Mouse (Mus musculus): ENCODE data around the gene Caskin1. TPM values are rescaled to one million over a fixed set of nuclear protein-coding genes. Genes with fewer than 3 reads are reported as not detected.

Caskin1 gene
- total RNA-seq, 2 experiments from 2014 or later = 158 to 160 TPM

DNA sequence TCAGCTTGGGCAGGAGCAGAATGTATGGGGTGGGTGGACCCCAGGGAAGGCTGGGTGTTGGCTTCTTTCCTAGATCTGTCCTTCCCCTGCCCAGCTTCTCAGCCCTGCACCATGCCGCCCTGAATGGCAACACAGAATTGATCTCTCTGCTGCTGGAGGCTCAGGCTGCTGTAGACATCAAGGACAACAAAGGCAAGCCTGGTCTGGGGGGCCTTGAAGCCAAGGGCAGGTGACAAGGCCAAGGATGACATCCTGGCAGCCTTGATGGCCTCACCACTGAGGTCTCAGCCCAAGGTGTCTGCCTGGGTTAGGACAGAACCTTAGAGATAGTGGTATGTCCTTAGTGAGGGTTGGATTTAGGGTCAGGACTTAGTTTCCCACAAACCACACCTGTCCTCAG is 7.6 kb downstream of the Caskin1 start:
- no peak for DNase-seq

DNA sequence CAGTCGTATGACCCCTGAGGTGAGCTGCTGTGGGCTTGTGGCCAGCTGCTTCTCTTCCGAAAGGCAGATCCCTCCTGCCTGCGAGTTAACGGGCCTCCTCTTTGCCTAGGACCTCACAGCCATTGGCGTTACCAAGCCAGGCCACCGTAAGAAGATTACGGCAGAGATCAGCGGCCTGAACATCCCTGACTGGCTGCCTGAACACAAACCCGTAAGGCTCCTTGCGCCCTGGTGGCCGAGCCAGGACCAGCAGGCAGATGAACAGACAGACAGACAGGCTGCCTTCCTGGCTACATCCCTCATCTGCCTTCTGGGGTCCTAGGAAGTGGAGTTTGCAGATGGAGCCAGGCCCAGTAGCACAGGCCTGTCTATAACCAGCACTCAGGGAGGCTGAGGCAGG is 13.8 kb downstream of the Caskin1 start:
- DNase-seq = no peak

DNA sequence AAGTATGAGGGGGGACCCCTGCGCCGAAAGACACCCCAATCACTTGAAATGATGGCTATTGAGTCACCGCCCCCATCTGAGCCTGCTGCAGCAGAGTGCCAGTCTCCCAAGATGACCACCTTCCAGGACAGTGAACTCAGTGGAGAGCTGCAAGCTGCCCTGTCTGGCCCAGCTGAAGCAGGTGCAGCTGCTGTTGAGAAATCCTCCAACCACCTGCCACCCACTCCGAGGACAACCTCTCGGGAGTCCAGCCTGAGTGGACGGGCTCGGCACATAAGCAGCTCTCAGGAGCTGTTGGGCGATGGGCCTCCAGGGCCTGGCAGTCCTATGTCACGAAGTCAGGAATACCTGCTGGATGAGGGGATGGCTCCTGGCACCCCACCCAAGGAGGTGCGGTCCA is 15.7 kb downstream of the Caskin1 start:
- DNase-seq = no peak

DNA sequence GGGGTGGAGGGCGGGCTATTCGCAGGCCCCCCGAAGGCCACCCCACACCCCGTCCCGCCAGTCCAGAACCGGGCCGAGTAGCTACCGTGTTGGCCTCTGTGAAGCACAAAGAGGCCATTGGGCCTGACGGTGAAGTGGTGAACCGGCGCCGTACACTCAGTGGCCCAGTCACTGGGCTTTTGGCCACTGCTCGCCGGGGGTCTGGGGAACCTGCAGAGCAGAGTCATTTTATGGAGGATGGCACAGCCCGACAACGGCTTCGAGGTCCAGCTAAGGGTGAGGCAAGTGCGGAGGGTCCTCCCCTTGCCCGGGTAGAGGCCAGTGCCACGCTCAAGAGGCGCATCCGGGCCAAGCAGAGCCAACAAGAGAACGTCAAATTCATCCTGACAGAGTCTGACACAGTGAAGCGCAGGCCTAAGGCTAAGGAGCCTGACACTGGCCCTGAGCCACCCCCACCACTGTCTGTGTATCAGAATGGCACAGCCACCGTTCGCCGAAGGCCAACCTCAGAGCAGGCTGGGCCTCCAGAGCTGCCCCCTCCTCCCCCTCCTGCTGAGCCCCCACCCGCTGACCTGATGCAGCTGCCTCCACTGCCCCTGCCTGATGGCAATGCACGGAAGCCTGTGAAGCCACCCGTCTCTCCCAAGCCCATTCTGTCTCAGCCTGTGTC is 17.0 kb downstream of the Caskin1 start:
- no peak for DNase-seq

DNA sequence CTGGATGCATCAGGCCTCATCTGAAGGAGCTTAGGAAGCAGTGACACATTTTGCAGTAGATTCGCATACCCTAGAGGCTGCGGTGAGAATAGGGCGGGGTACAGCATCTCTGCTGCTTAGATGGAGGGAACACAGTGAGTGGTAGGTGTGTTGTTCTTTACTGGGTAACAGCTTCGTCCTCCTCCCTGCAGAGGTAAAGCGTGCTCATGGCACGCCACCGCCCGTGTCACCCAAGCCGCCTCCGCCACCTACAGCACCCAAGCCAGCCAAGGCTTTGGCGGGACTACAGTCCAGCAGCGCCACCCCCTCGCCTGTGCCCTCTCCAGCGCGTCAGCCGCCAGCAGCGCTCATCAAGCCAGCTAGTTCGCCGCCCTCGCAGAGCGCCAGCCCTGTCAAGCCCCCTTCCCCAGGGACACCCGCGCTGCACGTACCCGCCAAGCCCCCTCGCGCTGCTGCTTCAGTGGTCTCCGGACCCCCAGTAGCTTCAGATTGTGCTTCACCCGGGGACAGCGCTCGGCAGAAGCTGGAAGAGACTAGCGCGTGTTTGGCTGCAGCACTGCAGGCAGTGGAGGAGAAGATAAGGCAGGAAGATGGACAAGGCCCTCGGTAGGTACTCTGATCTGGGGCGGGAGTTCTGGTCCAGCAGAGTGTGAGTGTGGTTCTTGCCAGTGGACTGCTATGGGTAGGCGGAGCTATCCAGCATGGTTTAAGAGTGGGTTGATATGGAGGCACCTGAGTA is 18.1 kb downstream of the Caskin1 start:
- DNase-seq = peak in 1 of 2 experiments; percentile 68

DNA sequence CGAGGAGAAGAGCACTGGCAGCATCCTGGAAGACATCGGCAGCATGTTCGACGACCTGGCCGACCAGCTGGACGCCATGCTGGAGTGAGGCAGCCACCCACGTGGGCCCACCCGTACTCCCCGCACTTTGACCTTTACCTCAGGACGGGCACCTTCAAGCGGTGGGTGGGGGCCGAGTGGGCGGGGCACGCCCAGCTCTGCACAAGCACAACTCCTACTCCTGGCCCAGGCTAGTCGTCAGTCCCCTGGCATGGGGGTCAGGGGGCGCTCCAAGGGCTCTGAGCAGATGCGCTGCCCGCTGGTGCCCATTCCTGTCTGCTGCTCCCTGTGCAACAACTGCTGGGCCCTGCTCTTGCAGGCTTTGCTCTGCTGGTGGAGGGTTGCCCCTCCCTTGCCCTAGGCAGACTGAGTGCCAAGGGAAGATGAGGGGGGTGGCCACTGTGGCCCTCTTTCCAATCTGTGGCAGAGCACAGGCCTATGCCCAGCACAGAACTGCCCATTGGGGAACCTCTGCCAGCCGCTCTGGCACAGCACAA is 18.8 kb downstream of the Caskin1 start:
- no peak for DNase-seq

DNA sequence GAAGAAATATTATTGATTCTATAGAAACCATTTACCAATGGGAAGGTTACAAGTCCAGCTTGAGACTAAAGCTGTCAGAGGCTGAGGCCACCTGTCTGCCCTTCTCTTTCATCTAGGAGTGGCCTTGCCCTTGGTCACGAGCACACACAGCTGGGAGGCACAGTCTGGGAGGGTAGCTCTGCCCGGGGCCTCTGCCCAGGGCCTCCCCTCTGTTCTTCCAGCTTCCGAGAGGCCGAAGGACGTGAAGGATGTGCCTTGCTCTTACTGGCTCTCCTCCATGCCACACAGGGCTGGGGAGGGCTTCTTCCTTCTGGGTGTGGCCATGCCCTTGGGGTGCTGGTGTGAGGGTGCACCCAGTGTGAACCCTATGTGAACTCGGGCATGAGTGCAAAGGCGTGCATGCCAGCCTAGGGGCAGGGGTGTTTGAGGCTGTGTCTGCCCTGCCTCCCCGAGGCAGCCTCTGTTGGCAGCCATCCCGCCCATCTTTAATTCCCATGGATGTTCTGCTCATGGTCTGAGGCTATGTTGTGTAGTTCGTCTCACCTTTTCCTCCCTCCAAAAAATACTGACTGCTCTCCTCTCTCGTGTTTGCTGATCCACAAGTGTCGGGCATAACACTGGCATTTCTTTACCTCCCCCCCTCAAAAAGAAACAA is 19.5 kb downstream of the Caskin1 start:
- DNase-seq = no peak

DNA sequence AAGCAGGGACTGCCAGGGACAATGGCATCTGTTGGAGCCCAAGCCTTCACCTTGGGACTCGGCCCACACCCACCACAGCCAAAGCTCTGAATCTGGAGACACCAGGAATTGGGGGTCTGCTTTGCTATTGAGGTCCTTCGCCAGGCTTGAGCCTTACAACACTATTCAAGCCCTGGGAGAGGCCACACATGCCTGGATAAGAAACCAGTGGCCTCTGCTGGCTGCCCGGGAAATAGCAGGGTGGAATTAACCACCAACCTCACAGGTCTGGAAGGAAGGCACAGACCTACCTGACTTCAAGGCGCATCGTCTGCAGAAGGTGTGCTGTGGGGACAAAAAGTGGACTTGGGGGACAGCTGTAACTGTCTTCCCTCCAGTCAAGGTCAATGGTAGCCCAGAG is 25.2 kb downstream of the Caskin1 start:
- DNase-seq = peak; percentile 72 to 75

DNA sequence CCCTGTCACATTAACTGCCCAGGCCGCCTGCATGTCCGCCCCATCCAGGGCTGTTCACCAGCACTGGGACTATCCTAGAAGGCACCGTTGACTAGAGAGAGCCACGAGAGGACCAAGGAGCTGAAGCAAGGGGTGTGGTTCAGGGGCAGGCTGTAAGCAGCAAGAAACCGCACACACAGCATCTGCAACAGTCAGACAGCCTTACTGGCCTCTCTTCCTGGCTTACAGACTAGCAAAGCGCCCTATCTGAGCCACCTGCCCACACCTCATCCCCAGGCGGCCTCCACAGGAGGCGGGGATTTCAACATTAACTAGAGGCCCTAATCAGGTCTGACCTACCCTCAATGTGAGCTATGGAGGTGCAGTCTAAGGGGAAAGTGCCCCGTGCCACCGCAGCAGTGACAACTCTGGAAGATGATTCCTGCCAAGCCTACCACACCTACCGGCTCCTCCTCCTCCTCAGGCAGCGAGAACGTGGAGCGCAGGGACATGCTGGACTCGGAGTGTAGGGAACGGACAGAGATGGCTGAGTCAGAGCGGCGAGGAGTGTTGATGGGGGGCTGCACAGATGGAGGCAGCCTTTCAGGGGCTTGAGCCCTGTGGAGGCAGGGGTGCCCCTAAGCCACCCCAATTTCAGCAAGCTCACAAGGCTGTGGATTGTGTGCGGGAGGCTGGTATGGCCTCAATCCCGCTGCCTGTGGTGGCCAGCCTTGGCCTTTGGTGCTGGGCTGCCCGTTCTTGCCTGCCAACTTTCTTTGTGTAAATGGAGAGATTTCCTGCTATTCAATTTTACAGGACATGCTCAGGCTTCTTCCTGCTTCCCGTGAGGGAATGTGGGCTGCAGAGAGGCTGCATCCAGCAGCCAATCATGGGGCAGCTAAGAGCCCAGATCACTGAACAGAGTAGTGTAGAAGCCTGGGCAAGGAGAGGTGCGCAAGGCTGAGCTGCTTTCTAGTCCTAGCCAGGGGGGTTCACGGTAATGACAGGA is 26.2 kb downstream of the Caskin1 start:
- no peak for DNase-seq

DNA sequence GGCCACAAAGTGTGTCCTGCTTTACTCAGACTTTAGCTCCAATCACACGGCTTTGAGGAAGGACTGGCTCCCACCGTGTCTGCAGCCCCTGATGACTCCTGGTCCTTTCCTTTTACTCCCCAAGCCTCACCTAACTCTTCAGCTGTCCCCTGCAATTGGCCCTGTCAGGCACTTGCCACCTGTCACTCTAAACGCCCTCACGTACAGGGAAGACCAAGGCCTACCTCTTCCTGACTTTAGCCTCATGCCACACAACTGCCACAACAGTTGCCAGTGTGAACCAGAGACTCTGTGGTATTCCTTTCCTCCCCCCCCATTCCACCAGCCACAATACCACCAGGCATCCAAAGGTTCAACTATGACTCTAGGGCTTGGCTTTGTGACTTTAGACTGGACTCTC is 32.0 kb downstream of the Caskin1 start:
- no peak for DNase-seq

DNA sequence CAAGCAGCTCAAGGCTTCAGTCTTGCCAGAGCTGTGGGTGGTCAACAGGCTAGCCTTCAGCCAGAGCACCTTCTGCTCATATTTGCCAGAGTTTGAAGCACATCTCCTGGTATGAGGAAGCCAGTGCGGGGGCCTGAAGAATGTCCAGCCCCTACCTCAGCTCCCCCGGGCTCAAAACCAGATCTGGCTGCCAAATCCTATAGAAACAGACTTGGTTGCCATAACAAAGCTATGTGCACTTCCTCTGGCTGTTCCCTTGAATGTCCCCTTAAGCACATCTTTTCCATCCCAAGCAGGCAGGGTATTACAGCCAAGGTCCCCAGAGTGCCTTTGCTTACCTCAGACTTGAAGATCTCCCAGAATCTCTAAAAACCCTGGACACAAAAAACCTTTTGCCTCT is 36.3 kb downstream of the Caskin1 start:
- DNase-seq = no peak

DNA sequence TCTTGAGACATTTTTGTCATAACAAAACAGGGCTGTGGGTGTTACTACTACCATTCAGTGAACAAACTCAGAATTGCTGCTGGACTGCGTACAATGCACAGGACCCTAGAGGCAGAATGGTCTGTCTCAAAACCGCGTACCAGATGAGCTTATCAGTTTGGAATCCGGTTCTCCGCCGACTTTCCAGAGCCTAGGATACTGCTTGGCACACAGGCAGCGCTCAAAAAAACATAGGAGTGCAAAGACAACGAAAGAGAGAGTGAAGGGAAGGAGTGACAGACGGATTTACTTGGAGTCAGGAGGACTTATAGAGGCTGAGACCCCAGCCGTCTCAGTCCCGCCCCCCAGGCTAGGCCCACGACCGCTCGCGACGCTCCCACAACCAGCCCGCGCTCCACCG is 38.9 kb downstream of the Caskin1 start:
- DNase-seq = no peak

DNA sequence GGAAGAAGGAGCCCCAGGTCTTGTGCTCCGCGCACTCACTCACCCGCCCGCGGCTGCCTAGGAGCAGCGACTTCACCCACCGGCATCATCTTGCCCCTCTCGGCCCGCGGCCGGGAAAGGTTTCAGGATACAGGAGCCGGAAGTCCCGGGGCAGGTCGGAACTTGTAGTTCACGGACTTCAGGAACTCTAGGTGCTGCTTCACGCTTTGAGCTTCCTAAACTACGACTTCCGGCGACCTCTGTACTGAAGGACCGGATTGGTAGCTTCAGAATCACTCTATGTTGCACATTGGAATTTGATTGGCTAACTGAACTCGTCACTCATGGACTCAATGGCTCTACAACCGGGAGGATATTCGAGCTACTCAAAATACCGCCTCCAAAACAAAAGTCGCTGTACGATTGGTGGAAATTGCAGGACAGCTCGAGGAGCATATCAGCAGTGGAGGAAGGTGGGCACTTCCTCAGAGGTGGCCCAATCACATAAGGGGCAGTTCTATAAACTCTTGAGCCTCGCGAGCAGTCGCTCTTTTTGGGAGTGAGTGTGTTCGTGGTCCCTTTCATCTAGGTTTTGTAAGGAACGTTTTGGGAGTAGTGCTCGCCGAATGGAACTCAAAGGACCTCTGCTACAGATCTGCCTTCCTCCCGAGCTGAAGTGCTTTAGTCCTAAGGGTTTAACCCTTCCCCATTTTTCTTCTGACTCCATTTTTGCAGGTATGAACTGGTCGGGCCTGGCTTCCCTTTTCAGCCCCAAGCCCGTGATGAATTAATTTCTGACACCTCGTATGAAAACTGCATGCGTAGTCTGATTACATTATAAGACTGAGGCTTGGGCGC is 39.5 kb downstream of the Caskin1 start, which contains the start of gene Traf7:
TSS of gene Traf7 (minus strand) at position 216 of the 837 bp plus-strand sequence.
- DNase-seq = peak; percentile 89 to 91

DNA sequence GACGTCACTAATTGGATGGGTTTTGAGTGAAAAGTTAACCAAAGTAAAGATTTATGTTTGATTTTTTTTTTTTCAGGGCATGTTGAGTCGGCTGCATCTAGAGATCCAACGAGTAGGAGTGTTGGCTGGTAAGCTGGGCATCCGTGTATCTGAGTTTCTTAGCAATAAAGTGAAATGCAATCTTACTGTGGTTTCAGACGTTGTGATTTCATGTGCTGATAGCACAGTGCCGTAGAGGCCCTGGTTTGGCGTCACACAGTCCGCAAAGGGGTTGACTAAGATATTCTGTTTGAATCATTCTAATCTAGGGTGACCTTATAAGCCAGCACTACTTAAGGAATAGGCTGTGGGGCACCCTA is 40.1 kb downstream of the Caskin1 start:
- no peak for DNase-seq

DNA sequence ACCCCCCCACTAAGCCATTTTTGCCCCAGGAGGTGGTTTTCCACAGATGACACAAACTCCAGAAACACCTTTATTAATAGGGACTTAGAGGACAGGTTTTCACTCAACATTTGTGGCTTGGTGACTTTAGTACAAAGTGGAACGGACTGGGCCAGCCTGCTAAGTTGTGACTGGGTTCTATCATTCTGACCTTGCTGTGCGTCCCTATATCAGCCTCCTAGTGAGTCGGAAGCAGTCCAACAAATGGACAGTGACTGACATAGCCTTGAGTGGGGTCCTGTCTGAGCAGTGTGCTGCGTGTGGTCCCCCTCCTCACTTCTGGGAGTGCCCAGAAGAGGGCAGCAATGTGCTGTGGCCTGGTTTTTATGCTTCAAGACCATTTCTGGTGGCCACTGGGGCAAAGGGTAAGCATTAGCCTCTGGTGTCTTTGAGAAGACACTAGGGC is 40.6 kb downstream of the Caskin1 start:
- DNase-seq = no peak

DNA sequence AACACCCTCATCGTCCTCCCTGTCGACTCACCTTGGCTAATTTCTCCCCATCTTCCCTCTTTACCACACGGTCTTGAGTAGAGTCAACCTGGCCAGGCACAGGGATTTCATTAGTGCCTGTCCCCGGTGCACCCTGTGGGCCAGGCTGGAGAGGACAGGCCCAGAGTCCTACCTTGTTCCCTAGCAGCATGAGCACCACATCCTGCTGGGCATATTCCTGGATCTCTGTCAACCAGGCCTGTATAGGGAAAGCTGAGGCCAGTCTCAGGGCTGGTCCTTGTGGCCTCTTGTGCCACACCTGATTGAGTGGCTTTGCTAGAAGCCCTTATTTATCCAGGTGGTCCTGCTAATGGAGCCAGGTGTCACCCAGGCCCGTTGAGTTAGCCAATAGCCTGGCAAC is 41.5 kb downstream of the Caskin1 start:
- DNase-seq = no peak

DNA sequence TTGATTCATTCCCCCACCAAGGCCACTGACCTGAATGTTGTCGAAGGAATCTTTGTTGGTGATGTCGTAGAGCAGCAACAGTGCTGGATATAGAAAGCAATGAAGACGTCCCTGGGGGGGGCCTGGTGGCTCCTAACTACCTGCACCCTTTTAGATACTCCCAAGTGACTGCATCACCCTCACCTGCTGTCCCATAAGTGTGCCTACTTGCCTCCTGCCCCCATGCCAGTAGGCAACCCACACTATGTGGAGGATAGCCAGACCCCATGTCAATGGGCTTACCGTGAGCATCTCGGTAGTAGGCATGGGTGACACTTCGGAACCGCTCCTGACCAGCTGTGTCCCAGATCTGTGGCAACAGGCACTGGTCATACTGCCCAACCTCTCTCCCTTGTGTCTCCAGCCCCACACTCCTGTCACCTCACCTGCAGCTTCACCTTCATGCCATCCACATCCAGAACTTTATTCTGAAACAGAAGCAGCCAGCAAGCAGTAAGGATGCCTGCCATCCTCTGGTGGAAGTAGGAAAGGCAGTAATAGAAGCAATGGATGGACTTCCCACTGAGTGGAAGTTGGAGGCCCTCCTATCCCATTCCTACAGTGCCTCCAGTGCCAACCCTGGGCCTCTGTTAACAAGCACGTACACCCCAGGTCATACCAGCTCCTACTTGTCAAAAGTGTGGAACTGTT is 42.1 kb downstream of the Caskin1 start:
- DNase-seq = no peak

DNA sequence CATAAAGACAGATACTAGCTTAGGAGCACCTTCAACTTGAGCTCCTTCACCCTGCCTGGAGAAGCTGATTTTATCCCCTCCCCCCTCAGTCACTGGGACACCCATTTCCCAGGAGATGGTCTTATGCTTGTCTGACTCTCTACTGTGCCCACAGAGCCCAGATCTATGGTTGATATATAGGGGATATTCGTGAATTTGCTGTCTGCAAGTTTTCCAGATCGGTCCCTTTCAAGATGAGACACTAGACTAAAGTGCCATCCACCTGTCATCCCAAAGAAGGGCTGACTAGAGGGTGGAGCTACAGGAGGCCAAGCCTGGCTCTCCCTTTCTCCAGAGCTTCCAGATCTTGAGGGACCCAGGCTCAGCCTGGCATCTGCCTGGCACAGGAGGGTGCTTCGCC is 42.7 kb downstream of the Caskin1 start:
- no peak for DNase-seq

DNA sequence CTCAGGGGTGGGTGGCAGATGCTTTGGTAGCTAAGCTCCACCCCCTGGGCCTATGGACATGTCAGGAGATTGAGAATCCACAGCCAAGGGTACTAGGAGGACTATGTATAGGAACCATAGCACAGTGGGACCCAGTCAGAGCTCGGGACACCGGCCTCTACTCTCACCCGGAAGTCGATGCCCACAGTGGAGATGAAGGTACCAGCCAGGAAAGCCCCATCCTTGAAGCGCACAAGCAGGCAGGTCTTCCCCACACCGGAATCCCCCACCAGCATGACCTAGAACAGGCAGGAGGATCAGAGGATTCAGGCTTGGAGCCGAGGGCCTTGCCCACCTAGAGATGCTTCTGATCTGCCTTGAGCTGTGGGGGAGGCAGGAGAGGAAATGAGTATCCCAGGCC is 43.6 kb downstream of the Caskin1 start:
- DNase-seq = no peak

All from layer of hippocampus, postnatal 36 days (tissue).